Mouse (Mus musculus): ENCODE measurements around the gene Slc17a2. TPM values are rescaled to one million over a fixed set of nuclear protein-coding genes. Genes with fewer than 3 reads are reported as not detected.

Slc17a2 gene
- total RNA-seq, 2 experiments from 2014 or later, result 0.11 TPM; not detected in 1

Other genes with a start within 250 kb of the Slc17a2 start
- 100 to 1,000 TPM; 121 to 135 TPM for gene Hist1h3e, start 244.6 kb upstream of the Slc17a2 start, total RNA-seq (2021)
- 10 to 100 TPM; 34.2 to 37.9 TPM for gene Hist1h2ae, start 235.8 kb upstream of the Slc17a2 start, total RNA-seq (2021)
- 100 to 1,000 TPM; 245 to 257 TPM for gene Hist1h2bg, start 235.6 kb upstream of the Slc17a2 start, total RNA-seq (2021)
- 100 to 1,000 TPM; 121 to 140 TPM for gene Hist1h2bf, start 232.8 kb upstream of the Slc17a2 start, total RNA-seq (2021)
- 10 to 100 TPM; 16.0 to 20.6 TPM for gene Hist1h2ad, start 232.6 kb upstream of the Slc17a2 start, total RNA-seq (2021)
- 10 to 100 TPM; 25.8 to 30.6 TPM for gene Hist1h3d, start 231.2 kb upstream of the Slc17a2 start, total RNA-seq (2021)
- 100 to 1,000 TPM; 165 to 171 TPM for gene Hist1h4d, start 225.4 kb upstream of the Slc17a2 start, total RNA-seq (2021)
- gene Hist1h2be, start 185.9 kb upstream of the Slc17a2 start, total RNA-seq (2021), result 10 to 100 TPM; 36.6 to 38.0 TPM
- 100 to 1,000 TPM; 182 to 186 TPM for gene Hist1h1e, start 184.4 kb upstream of the Slc17a2 start, total RNA-seq (2021)
- gene Hist1h2ac, start 123.0 kb upstream of the Slc17a2 start, total RNA-seq (2021), result 1 to 10 TPM; 6.3 to 6.7 TPM
- 10 to 100 TPM; 87.0 to 92.4 TPM for gene Hist1h2bc, start 122.8 kb upstream of the Slc17a2 start, total RNA-seq (2021)
- under 1 TPM; 0.59 to 0.63 TPM for gene Hist1h1t, start 111.2 kb upstream of the Slc17a2 start, total RNA-seq (2021)
- 100 to 1,000 TPM; 153 to 157 TPM for gene Hist1h4c, start 108.5 kb upstream of the Slc17a2 start, total RNA-seq (2021)
- gene Hfe, start 96.1 kb upstream of the Slc17a2 start, total RNA-seq (2021), result 1 to 10 TPM; 8.1 to 9.5 TPM
- 100 to 1,000 TPM; 361 to 459 TPM for gene Hist1h1c, start 68.2 kb upstream of the Slc17a2 start, total RNA-seq (2021)
- 10 to 100 TPM; 86.2 to 86.5 TPM for gene Hist1h3c, start 61.4 kb upstream of the Slc17a2 start, total RNA-seq (2021)
- gene Hist1h2bb, start 60.3 kb upstream of the Slc17a2 start, total RNA-seq (2021), result 100 to 1,000 TPM; 106 to 125 TPM
- 100 to 1,000 TPM; 187 to 217 TPM for gene Hist1h2ab, start 55.9 kb upstream of the Slc17a2 start, total RNA-seq (2021)
- 100 to 1,000 TPM; 213 to 261 TPM for gene Hist1h3b, start 54.7 kb upstream of the Slc17a2 start, total RNA-seq (2021)
- 100 to 1,000 TPM; 131 to 149 TPM for gene Hist1h4b, start 50.0 kb upstream of the Slc17a2 start, total RNA-seq (2021)
- 100 to 1,000 TPM; 140 to 160 TPM for gene Hist1h4a, start 45.8 kb upstream of the Slc17a2 start, total RNA-seq (2021)
- gene Hist1h3a, start 44.6 kb upstream of the Slc17a2 start, total RNA-seq (2021), result 100 to 1,000 TPM; 159 to 176 TPM
- 100 to 1,000 TPM; 124 to 147 TPM for gene Hist1h1a, start 43.3 kb upstream of the Slc17a2 start, total RNA-seq (2021)
- not detected for gene Trim38, start 37.1 kb upstream of the Slc17a2 start, total RNA-seq (2021)
- under 1 TPM in 1 of 2 experiments, not detected in 1; 0.07 TPM for gene Slc17a3, start 32.4 kb downstream of the Slc17a2 start, total RNA-seq (2021)
- not detected for gene Slc17a1, start 60.8 kb downstream of the Slc17a2 start, total RNA-seq (2021)
- not detected for gene Slc17a4, start 108.0 kb downstream of the Slc17a2 start, total RNA-seq (2021)
- not detected for gene Hist1h2ba, start 127.2 kb downstream of the Slc17a2 start, total RNA-seq (2021)
- not detected for gene Hist1h2aa, start 127.5 kb downstream of the Slc17a2 start, total RNA-seq (2021)
- not detected for gene Scgn, start 184.2 kb downstream of the Slc17a2 start, total RNA-seq (2021)

All from gastrocnemius, postnatal 10 days (tissue).